Mouse (Mus musculus): ENCODE results near the gene Mbtps1. TPM values are rescaled to one million over a fixed set of nuclear protein-coding genes. Genes with fewer than 3 reads are reported as not detected.

Gene Mbtps1
- polyA plus RNA-seq, 1 experiment from 2014 or later: 110 TPM

Other genes with a start within 250 kb of the Mbtps1 start
- gene Hsbp1, start 214.2 kb downstream of the Mbtps1 start, polyA plus RNA-seq (2016; fragmentation: Nextera tagmentation; extraction: Ambion mirVana): 375 and 391 TPM in 2 replicates
- 14.4 and 14.6 TPM in 2 replicates for gene Mlycd, start 163.9 kb downstream of the Mbtps1 start, polyA plus RNA-seq (2016; fragmentation: Nextera tagmentation; extraction: Ambion mirVana)
- 0.14 and 0.22 TPM in 2 replicates for gene Osgin1, start 124.6 kb downstream of the Mbtps1 start, polyA plus RNA-seq (2016; fragmentation: Nextera tagmentation; extraction: Ambion mirVana)
- gene Necab2, start 112.0 kb downstream of the Mbtps1 start, polyA plus RNA-seq (2016; fragmentation: Nextera tagmentation; extraction: Ambion mirVana): 26.0 and 35.0 TPM in 2 replicates
- gene Slc38a8, start 57.0 kb downstream of the Mbtps1 start, polyA plus RNA-seq (2016; fragmentation: Nextera tagmentation; extraction: Ambion mirVana): 0.15 and 0.21 TPM in 2 replicates
- 100 and 104 TPM in 2 replicates for gene Hsdl1, start 16.4 kb upstream of the Mbtps1 start, polyA plus RNA-seq (2016; fragmentation: Nextera tagmentation; extraction: Ambion mirVana)
- gene Dnaaf1, start 16.5 kb upstream of the Mbtps1 start, polyA plus RNA-seq (2016; fragmentation: Nextera tagmentation; extraction: Ambion mirVana): 0.14 and 0.17 TPM in 2 replicates
- 15.3 and 16.7 TPM in 2 replicates for gene Taf1c, start 46.5 kb upstream of the Mbtps1 start, polyA plus RNA-seq (2016; fragmentation: Nextera tagmentation; extraction: Ambion mirVana)
- gene Adad2, start 54.0 kb upstream of the Mbtps1 start, polyA plus RNA-seq (2016; fragmentation: Nextera tagmentation; extraction: Ambion mirVana): 0.15 TPM in 1 of 2 replicates, not detected in the other
- gene Kcng4, start 76.9 kb upstream of the Mbtps1 start, polyA plus RNA-seq (2016; fragmentation: Nextera tagmentation; extraction: Ambion mirVana): 0.26 TPM in 1 of 2 replicates, not detected in the other
- gene Wfdc1, start 107.6 kb upstream of the Mbtps1 start, polyA plus RNA-seq (2016; fragmentation: Nextera tagmentation; extraction: Ambion mirVana): 2.4 and 3.1 TPM in 2 replicates
- gene Atp2c2, start 141.3 kb upstream of the Mbtps1 start, polyA plus RNA-seq (2016; fragmentation: Nextera tagmentation; extraction: Ambion mirVana): 0.47 and 0.64 TPM in 2 replicates
- gene Tldc1, start 219.7 kb upstream of the Mbtps1 start, polyA plus RNA-seq (2016; fragmentation: Nextera tagmentation; extraction: Ambion mirVana): 10.3 and 13.3 TPM in 2 replicates

All from midbrain, embryonic 12.5 days (tissue).